In the genomic region with DNA sequence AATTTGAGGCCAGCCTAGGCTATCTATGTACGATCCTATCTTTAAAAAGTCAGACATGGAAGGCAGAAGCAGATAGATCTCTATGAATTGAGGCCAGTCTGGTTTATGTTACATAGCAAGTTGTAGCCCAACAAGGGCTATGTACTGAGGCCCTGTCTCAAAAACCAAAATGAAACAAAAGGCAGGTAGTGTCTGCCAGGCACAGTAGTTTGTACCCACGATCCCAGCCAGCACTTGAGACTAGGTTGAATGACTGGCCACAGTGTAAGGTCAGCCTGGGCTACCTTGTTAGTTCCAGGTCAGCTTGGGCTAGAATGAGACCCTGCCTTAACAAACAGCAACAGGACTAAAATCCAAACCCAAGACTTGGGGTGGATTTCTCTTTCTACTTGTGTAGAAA, we compare ENCODE assay signal across 1 mouse cellular context.
TF ChIP-seq lines count a peak whose summit lies in the region.

No protein-coding gene starts in this region.

TF ChIP-seq in CH12.LX, 34 proteins besides CTCF, POLR2A, EP300 and RAD21:
- TF ChIP-seq JUND (conservative IDR thresholded peaks at IDR 0.05; ENCODE audit: low read depth, low read length) = no peak
- no peak for TF ChIP-seq POLR2AphosphoS2 (IDR thresholded peaks at IDR 0.05; ENCODE audit: low read depth, low read length)
- no peak for TF ChIP-seq UBTF (IDR thresholded peaks at IDR 0.05; ENCODE audit: low read depth, low read length)
- TF ChIP-seq ETS1 (conservative IDR thresholded peaks at IDR 0.05; ENCODE audit: low read depth, low read length) = no peak
- no peak for TF ChIP-seq CHD2 (IDR thresholded peaks at IDR 0.05; ENCODE audit: low read length)
- TF ChIP-seq MYC (IDR thresholded peaks at IDR 0.05; ENCODE audit: low read depth, low read length) = no peak
- no peak for TF ChIP-seq ZKSCAN1 (IDR thresholded peaks at IDR 0.05; ENCODE audit: borderline replicate concordance, low read depth, low read length)
- TF ChIP-seq NRF1 (IDR thresholded peaks at IDR 0.05; ENCODE audit: low read depth, low read length) = no peak
- TF ChIP-seq RCOR1 (conservative IDR thresholded peaks at IDR 0.05; ENCODE audit: low read depth, low read length) = no peak
- no peak for TF ChIP-seq USF1 (IDR thresholded peaks at IDR 0.05; ENCODE audit: low read depth, low read length)
- TF ChIP-seq MAFK (IDR thresholded peaks at IDR 0.05; ENCODE audit: insufficient replicate concordance, low read length) = no peak
- TF ChIP-seq TCF12 (IDR thresholded peaks at IDR 0.05; ENCODE audit: low read depth, low read length) = no peak
- TF ChIP-seq PAX5 (IDR thresholded peaks at IDR 0.05; ENCODE audit: low read length) = no peak
- TF ChIP-seq ZMIZ1 (IDR thresholded peaks at IDR 0.05; ENCODE audit: low read depth, low read length) = no peak
- TF ChIP-seq KAT2A (IDR thresholded peaks at IDR 0.05; ENCODE audit: insufficient replicate concordance, low read length) = no peak
- TF ChIP-seq MEF2A (IDR thresholded peaks at IDR 0.05; ENCODE audit: borderline replicate concordance, low read depth, low read length) = no peak
- TF ChIP-seq SMC3 (IDR thresholded peaks at IDR 0.05; ENCODE audit: low read depth, low read length) = no peak
- TF ChIP-seq SIN3A (IDR thresholded peaks at IDR 0.05; ENCODE audit: low read length) = no peak
- no peak for TF ChIP-seq MAZ (IDR thresholded peaks at IDR 0.05; ENCODE audit: low read depth, low read length)
